Mouse (Mus musculus): ENCODE results near the gene Kcna7.

The Kcna7 gene

DNA sequence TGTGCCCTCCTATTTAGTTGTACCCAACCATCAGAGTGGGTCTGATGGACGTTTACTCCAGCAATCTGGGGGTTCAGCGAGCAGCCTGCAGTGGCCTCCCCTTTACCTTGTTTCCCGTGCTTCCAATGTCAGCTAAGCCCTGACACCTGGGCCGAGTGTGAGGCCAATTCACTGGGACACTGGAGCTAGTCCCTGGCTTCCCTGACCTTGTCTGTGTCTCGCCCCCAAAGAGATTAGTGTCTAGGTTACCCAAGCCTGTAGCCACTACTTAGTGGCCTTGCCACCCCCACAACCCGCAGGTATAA is 15.1 kb downstream of the Kcna7 start, which contains the start of gene Lhb:
Gene Lhb (plus strand): TSS at position 206 of the 305 bp plus-strand sequence.
- DNase-seq (ENCODE audit: low spot score in 2 of 2) = no peak

DNA sequence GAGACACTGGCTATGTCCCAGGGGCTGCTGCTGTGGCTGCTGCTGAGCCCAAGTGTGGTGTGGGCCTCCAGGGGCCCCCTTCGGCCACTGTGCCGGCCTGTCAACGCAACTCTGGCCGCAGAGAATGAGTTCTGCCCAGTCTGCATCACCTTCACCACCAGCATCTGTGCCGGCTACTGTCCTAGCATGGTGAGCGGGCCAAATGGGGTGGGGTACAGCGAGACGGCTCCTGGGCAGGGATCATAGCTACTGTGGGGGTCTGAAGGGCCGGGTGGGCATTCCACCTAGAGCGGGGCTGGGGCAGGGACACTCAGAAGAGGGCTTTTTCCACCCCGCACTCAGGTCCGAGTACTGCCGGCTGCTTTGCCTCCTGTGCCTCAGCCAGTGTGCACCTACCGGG is 15.7 kb downstream of the Kcna7 start:
- no peak for DNase-seq (ENCODE audit: low spot score in 2 of 2)

DNA sequence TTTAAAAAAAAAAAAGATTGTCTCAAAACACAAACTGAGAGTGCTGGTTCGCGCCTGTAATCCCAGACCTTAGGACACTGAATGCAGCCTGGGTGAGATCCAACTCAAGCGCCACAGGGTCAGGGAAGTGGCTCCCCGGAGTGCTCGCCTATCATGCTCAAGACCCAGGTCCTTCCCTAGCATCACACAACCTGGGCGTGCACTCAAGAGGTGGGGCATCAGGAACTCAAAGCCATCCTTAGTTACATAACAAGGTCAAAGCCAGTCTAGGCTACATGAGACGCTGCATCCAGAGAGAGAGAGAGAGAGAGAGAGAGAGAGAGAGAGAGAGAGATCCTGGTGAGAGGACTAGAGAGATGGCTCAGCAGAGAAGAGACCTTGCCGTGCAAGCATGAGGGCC is 21.1 kb downstream of the Kcna7 start:
- DNase-seq (ENCODE audit: low spot score in 2 of 2) = no peak

DNA sequence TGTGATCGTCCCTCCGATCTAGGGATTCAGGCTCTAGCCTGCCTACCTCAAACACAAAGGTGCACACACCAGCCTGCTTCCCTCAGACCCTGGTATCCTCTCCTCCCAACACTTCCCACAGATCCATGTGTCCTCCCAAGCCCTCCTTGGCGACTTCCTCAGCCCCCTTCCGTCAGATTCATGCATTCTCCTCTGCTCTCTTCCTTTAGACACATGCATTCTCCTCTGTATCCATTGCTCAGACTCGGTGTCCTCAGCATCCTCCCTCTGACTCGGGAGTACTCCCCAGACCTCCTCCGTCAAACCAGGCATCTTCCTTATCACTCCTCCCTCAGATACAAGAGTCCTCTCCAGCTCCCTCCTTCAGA is 28.4 kb downstream of the Kcna7 start:
- no peak for DNase-seq (ENCODE audit: low spot score in 2 of 2)

DNA sequence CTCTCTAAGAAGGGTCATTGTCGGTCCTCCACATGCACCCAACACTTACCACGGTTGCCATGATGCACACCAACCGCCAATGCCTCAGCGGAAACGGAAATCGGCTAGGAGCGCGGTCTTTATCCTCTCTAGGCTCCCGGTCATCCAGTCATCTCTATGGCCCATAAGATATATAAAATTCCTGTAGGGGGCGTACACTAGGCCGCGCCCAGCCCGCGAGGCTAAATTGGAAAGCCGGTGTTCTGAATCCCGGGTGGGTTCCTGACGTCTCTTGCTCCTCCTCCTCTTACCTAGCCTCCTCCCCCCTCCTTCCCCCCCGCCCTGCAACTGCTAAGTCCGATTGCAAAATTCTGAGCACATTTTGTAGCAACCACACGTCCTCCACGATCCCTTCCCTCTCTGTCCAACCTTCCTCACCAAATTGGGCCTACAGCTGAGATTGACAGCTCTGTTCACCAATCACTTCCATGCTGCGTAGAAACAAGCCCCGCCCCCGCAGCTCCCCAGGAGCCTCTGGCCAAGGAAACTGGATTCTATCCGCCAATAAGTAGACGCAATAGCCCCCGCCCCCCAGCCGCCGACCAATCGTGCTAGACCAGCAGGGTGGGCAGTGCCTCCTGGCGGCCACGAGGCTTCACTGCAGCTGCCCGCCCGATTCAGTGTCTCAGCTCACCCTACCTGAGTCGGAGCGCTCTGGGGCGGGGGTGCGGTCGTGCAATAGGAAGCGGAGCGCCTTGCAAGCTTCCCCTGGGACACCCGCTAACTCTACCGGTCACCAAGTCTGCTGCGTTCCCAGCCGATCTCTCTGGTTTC is 29.0 kb downstream of the Kcna7 start, which contains the start of gene Gys1:
Gene Gys1 (plus strand): TSS at position 642 of the 813 bp plus-strand sequence.
- DNase-seq (ENCODE audit: low spot score in 2 of 2) = peak; percentile 100

DNA sequence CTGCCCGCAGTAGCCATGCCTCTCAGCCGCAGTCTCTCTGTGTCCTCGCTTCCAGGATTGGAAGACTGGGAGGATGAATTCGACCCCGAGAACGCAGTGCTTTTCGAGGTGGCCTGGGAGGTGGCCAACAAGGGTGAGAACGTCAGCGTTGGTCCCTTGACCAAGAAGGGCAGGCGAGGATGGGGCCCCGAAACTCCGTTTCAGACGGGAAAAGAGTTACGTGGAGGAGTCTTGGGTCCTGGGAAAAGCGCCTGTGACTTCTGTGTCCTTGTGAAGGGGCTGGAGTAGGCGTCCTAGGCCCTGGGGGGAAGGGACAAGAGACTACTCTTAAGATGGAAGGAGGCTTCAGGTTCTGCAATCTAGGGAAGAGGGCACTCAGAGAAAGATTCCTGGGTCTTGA is 29.6 kb downstream of the Kcna7 start:
- no peak for DNase-seq (ENCODE audit: low spot score in 2 of 2)

DNA sequence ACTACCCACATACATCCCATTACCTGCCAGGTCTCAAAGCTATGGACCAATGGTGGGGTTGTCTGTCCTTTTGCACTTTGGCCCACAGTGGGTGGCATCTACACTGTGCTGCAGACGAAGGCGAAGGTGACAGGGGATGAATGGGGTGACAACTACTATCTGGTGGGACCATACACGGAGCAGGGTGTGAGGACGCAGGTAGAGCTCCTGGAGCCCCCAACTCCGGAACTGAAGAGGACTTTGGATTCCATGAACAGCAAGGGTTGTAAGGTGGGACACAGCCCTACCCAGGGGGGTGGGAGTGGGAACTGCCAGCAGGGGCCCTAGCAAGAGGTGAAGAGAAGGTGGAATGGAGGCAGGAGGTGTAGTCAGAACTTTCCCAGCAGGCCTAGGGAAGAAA is 31.0 kb downstream of the Kcna7 start:
- DNase-seq (ENCODE audit: low spot score in 2 of 2) = no peak

DNA sequence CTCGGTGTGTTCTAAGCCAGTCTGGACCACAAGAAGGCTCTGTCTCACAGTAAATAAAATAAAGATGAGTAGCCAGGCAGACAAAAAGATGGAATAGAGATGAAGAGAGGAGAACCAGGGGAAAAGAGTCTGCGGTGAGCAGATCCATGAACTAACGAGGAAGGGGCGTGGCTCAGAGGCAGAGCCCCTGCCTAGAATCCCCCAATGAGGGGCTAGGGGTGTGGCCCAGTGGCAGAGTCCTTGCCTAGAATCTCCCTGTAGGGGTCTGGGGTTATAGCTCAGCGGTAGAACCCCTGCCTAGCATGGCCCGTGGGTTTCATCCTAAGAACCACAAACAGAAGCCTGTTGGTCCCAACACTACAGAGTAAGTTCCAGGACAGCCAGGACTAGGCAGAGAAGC is 31.6 kb downstream of the Kcna7 start:
- no peak for DNase-seq (ENCODE audit: low spot score in 2 of 2)

DNA sequence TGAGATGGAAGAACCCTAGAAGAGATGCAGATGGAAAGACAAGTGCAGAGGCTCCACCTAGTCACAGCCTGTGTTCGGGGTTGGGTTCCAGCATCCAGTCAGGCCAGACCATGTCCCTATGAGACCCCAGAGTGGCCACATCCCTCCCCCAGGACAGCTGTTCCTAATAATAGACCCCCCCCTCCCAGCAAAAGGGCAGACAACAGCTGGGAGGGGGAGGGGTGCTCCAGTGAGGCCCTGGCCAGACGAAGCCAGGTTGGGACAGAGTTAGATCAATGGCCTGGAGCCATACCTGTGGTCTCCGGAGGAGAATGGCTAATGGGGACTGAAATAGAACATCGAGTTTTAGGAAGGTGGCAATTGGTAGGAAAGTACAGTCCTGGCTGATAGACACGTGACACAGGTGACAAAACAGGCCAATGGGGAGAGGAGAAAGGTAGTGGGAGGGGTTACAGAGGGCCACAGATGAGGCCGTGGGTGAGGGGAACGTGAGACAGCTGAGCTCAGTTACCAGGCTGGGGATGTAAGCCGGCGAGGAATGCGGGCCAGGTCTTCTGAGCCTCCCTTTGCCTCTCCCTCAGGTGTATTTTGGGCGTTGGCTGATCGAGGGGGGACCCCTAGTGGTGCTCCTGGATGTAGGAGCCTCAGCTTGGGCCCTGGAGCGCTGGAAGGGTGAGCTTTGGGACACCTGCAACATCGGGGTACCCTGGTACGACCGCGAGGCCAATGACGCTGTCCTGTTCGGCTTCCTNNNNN is 32.2 kb downstream of the Kcna7 start, which contains the start of gene Ruvbl2:
Gene Ruvbl2 (minus strand): TSS at position 576 of the 756 bp plus-strand sequence.
- no peak for DNase-seq (ENCODE audit: low spot score in 2 of 2)

DNA sequence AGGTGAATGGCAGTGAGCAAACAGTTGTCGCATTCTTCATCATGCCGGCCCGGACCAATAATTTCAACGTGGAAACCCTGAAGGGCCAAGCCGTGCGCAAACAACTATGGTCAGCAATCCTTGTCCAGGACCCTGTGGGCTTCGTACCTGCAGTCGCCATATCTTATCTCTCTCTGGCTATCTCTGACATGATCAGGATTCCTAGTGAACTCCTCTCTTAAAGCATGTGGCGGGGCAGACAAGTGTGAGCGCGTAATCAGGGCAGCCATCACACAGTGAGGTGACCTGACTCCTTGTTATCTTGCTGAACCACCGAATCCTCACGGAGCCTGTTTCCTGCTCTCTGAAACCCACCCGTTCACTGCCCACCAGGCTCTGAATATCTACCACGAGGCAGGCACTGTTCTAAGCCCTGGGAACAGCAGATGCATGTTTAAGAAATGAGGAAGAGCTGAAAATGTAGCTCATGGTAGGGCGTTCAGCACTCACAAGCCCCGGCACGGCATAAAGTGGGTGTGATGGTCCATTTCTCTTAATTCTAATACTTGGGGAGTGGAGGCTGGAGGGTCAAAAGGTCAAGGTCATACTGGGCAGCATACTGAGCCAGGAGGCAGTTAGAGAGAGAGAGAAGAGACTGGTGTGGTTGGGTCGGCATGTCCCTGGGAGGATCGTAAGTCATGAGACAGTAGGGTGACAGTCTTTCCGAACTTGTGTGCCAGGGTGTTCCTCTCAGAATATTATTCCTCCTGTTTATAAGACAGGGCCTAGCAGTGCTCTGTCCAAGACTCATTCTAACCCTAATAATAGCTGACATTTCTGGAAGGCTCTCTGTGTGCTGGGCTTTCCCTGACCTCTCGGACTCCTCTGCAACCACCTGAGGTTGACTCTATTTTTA is 38.3 kb downstream of the Kcna7 start:
- no peak for DNase-seq (ENCODE audit: low spot score in 2 of 2)

DNA sequence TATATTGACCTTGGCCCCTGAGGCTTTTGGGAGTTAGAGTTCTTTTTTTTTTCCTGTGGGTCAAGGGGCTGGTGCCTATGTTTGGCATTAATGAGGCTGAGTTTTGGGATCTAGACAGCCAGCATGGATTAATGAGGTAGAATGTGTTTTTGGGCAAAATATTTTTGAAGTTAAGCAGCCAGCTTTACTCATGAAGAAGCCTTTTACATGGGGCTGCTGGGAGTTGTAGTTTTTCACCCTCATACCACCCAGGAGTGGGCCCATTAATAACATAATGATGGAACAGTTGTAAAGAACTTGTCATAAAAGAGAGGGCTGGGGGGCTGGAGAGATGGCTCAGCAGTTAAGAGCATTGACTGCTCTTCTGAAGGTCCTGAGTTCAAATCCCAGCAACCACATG is 41.1 kb downstream of the Kcna7 start:
- DNase-seq (ENCODE audit: low spot score in 2 of 2) = no peak

DNA sequence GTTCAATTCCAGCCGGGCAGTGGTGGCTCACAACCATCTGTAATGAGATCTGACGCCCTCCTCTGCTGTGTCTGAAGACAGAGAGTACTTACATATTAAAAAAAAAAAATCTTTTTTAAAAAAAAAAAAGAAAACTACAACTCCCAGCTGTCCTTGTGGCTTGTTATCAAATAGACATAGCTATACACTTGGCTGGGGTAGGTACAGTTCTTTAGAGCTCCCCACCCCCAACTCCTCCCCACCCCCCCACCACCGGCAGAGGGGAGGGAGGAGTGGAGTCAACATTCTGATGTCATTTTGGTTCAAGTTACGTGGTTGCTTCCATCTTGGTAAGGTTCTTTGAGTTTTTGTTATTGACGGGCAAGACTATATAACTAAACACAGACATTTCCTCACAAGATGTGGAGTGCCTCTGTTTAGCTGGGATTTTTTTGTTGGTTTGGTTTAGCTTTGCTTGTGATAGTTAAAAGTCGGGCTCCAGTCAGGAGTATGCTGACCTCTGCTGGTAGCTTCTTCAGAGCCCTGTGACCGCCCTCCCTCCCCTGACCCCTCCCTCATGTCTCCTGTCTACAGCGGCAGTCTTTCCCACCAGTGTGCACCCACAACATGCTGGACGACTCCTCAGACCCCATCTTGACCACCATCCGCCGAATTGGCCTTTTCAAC is 42.0 kb downstream of the Kcna7 start:
- no peak for DNase-seq (ENCODE audit: low spot score in 2 of 2)

DNA sequence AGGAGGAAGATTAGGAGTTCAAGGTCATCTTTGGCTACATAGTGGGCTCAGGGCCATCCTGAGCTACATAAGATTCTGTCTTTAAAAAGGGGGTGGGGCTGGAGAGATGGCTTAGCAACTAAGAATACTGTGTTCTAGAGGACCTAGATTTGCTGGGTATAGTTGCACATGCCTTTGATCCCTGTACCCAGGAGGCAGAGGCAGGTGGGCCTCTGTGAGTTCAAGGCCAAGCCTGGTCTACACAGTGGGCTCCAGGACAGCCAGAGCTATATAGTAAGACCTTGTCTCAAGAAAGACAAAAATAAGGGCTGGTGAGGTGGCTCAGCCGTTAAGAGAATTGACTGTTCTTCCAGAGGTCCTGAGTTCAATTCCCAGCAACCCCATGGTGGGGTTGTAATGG is 44.5 kb downstream of the Kcna7 start:
- DNase-seq (ENCODE audit: low spot score in 2 of 2) = no peak

DNA sequence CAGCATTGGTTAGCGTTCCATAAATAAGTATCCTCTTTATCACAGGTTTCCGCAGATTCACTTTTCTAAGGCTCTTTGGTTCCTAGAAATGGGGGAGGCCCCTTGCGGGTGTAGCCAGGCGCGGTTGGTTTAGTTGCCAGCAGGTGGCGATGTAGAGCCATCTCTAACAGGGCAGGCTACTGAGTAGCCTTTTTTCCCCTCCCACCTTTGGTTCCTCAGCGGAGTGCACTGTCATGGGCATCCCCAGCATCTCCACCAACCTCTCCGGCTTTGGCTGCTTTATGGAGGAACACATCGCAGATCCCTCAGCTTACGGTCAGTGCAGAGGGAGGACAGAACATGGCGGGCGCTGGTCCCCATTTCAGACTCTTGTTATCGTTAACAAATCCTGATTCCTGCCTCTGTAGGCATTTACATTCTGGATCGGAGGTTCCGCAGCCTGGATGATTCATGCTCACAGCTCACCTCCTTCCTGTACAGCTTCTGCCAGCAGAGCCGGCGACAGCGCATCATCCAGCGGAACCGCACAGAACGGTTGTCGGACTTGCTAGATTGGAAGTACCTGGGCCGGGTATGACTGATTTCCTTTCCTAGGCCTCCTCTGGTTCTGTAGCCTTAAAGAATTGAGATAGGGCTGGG is 46.0 kb downstream of the Kcna7 start:
- peak; percentile 79 to 83 for DNase-seq (ENCODE audit: low spot score in 2 of 2)

DNA sequence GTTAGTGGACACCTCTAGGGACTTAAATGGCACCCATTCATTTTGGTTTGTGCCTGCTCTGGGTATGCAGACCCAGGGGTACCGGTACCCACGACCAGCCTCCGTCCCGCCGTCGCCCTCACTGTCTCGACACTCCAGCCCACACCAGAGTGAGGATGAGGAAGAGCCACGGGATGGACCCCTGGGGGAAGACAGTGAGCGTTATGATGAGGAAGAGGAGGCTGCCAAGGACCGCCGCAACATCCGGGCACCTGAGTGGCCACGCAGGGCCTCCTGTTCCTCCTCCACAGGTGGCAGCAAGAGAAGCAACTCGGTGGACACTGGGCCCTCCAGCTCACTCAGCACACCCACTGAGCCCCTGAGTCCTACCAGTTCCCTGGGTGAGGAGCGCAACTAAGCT is 49.5 kb downstream of the Kcna7 start:
- no peak for DNase-seq (ENCODE audit: low spot score in 2 of 2)

DNA sequence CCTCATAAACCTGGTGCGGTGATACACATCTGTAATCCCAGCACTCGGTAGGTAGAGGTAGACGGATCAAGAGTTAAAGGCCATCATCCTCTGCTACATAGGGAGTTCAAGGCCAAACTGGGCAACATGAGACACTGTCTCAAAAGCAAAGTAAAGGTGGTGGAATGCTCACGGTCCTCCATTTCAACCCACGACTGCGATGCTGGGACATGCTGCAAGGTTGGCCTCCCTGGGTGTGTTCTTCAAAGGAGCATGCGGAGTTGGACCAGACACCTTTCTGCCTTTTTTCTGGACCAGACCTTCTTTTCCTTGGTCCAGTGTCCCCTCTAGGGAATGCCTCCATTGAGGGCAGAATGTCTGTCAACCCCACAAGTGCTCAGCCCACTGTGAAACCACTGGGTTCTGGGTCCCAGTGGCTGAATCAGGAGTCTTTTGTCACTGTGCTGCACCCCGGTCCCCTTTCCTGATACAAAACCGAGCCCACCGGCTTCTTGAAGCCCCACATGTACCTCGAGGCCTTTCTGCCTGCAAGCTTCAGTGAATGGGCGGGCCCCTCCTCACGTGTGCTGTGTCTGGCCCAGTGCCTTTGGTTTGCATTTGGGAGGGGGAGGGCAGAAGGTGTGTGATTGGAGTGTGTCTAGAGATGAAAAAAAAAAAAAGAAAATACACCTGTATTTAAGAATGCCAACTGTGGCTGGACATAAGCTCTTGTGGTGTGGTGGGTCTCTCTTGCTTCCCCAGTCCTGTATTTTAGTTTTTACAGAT is 50.7 kb downstream of the Kcna7 start:
- DNase-seq (ENCODE audit: low spot score in 2 of 2) = no peak

DNA sequence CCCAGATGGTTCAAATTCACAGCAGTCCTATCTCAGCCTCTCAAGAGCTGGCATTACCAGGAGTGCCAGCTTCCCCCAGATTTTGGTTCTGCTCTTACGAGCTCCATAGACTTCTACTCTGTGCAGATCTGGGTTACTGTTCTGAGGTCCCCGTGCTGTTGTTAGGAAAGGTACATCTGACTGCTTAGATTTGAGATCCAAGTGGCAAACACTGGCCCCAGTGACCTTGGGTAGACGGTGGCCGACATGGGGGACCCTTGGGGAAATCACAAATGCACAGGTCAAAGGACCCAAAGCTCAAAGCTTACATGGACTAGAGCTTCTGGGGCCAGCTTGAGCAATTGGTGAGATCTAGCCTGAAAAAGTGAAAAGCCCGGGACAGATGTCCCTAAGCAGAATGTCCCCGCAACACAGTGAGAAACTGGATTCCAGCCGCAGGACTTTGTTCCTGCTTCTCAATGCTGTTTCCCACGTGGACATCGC is 51.3 kb downstream of the Kcna7 start:
- no peak for DNase-seq (ENCODE audit: low spot score in 2 of 2)

DNA sequence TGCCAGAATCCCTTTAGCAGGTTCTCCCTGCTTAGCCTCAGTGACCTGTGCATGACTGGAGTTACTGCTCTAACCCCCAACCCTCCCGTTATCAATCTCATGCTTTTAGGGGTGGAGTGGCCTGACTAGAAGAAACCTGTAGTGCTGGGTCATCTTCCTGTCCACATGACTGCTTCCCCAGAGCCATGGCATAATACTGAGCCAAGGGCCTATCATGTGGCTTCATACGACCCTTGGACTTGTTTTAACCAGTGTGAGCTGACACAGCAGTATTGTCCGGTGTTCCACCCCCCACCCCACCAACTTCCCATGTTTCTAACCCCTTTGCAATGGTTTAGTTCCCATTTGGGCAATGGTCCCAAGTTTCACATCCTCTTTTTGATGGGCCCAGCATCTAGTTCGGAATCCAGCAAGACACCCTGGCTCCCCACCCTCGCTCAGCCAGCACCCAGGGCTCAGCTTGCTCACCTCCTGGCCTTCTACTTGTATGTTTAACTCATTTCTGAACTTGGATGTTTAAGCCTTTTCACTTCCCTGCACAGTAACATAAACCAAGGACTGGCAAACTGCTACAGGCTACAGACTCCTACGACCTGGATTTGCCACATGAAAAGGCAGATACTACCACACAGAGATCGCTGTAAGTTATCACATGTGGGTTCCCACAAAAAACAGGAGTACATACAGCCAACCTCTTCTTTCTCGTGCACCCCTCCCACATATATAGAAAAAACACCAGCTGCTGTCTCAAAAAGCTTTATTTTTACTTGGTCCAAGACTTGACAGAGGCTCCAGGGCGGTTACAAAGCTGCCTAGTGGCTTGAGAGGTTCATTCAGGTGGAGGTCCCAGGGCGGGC is 52.0 kb downstream of the Kcna7 start:
- no peak for DNase-seq (ENCODE audit: low spot score in 2 of 2)

Data from frontal cortex, postnatal 25 days (tissue).